Mouse (Mus musculus): ENCODE data around the gene Tfrc. TPM values are rescaled to one million over a fixed set of nuclear protein-coding genes. Genes with fewer than 3 reads are reported as not detected.

The Tfrc gene
- total RNA-seq (2021): 10 to 100 TPM; 51.8 to 61.6 TPM
- long read RNA-seq, experiment 1, full-length matches to known transcripts: 10 of 15 reads
- long read RNA-seq, experiment 1, partial matches to known transcripts: 3 of 15 reads
- long read RNA-seq, experiment 1, other reads (novel, unspliced or antisense): 2 of 15 reads
- long read RNA-seq, experiment 2, full-length matches to known transcripts: 5 of 12 reads
- long read RNA-seq, experiment 2, partial matches to known transcripts: 3 of 12 reads
- long read RNA-seq, experiment 2, other reads (novel, unspliced or antisense): 4 of 12 reads

DNA sequence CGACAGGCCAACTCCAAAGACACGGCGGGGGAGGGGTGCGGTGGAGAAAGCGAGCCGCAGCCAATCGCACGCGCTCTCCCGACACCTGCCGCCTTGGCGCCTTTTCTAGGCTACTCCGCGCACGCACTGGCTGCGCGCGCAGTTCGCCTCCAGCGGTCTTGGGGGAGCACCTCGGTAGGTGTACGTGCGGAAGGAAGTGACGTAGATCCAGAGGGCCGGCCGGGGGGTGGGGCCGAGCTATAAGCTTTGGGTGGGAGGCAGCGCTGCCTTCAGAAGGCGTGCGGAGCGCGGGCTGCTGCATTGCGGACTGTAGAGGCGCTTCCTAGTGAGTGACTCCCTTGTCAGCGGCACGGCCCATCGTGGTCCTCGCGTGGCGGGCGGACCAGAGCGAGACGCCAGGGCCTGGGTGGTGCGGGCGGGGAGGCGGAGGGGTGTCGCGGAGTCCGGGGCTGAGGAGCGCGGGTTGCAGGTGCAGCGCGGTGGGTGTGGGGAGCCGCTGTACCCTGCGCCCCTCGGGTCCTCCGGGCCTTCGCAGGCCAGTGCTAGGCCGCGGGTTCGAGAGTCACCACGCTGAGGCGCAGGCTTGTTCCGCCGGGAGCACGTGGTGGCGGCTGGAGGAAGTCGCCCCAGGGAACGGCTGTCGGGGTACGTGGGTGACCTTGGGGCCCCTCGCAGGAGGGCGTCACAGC lies at the start of gene Tfrc:
Gene Tfrc, plus strand, starts transcription at position 209 of the 689 bp plus-strand sequence.
- DNase-seq (ENCODE audit: low spot score in 2 of 2): peak; percentile 94 to 96

DNA sequence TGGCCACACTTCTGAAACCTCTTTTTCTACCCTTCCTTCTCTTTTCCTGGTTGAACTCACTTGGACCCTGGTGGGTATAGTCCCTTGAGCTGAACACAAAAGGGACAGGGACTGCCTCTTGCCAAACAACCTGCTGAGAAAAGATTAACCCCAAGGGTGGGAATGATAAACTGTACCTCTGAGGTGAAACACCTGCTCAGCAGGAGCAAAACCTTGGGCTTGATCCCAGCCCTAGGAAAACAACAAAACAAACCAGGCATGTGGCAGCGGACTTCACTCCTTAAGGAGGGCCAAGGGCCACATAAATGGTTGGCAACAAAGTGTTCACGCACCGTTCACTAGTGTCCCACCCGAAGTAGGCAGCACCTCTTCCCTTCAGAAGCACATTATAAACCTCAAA lies 49.2 kb upstream of the Tfrc start:
- no peak for DNase-seq (ENCODE audit: low spot score in 2 of 2)

DNA sequence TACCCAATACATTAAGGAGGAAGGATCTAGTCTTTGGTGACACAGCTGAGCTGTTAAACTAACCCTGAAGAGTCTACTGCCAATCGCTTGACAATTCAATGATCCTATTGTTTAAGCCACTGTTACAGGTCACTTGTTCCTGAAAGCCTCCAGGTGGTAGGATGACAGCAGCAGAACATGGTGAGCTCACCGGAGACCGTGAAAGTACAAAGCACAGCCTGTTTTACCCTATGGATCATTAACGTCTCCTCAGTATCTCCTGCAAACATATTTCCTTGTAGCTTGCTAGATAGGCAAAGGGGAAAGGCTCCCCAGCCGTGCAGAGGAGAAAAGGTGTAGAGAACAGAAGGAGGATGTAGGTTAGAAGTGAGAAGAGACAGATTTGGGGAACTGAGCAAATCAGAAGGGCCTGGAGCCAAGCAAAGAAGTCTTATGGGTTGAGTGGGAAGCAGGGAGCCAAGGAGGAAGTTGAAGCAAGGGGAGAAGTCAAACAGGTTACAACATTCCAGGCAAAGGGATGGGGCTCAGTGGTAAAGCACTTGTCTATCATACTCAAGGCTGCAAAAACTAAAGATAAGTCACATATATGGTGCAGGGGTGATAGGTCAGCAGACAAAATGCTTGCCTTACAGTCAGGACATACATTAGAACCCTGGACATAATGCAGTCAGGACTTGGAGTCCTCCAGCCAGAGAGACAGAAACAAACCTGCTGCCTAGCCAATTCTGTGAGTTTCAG lies 45.5 kb upstream of the Tfrc start:
- no peak for DNase-seq (ENCODE audit: low spot score in 2 of 2)

DNA sequence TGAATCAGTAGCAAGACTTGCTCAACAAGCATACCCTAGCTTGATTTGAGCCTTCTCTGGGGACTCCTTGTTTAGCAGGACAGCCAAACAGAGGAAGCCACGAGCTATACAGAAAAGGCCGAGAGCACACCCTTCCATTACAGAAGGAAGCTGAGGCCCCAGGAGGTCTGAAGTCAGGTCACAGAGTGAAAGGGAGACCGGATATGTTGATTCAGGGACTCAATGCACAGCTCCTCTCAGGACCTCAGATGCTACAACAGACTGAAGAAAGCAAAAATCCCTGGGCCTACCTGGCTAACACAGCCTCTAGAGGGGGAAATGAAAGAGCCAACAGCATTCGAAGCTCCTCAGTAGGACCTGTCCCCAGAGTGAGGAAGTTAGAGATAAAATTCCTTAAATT lies 41.4 kb upstream of the Tfrc start:
- DNase-seq (ENCODE audit: low spot score in 2 of 2): no peak

DNA sequence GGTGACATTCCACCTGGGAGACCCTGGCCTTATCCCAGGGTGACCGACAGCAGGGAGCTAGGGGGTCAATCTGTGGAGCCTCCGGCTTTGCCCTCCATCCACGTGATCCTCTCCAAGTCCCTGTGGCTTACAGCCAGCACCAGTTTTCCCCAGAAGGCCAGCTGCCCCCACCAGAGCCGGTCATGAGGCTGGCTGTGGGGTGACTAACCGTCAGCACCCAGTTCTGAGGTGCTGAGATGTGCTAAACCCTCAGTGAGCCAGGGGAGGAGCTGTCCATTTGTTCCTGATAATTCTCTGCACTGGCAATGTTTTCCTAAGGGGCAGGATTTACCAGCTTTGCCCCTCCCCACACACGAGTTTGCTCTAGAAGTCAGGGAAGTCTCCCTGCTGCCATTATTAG lies 40.3 kb upstream of the Tfrc start:
- no peak for DNase-seq (ENCODE audit: low spot score in 2 of 2)

DNA sequence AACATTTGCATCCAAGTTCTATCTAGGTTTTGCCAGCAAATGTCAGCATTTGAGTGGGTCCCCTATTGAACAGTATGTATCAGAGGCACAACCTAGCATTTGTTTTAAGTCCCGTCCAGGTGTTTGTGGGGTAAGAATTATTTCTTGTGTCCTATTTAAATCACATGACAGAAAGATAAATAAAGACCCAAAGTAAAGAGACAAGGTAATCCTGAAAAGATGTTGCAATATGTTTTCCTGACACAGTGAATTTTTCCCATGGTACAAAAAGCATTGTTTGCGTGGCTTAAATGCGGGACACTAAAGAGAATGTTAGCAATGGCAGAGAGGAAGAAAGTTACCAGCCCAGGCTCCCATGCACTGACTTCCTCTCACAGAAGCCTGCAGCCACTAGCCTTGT lies 38.7 kb upstream of the Tfrc start:
- DNase-seq (ENCODE audit: low spot score in 2 of 2): no peak

DNA sequence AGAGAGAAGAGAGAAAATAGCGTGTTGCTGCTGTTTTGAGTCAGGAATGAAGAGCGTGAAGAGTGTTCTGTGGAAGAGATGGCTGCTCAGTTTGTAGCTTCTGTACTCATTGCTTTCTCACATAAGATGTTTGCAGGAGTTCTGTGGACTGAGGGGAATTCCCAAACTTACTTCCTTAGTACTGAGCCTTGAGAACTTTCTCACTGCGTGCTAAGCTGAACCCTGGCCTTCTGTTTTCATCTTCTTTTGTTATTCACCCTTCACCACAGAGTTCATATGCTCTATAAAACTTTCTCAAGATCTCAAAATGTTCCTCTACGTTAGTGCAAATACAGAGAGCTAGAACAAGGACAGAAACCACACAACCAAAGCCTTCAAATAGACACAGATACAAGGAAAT lies 36.2 kb upstream of the Tfrc start:
- no peak for DNase-seq (ENCODE audit: low spot score in 2 of 2)

DNA sequence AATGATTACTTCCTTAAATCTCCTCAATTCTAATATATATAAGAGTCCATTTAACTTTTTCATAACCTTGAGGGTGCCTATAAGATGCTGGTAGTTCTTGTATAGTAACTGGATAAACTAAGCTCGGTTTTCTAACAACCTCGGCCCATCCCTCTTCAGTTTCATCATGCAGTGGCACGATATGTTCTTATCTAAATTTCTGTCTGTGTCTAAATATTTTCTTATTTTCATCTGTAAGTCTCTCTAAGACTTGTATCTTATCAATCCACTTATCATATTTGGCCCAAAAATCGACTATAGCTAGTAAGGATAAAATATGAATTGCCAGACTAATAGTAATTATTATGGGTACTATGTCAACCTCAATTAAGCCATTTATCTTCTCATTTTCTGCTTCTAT lies 22.2 kb upstream of the Tfrc start:
- DNase-seq (ENCODE audit: low spot score in 2 of 2): no peak

DNA sequence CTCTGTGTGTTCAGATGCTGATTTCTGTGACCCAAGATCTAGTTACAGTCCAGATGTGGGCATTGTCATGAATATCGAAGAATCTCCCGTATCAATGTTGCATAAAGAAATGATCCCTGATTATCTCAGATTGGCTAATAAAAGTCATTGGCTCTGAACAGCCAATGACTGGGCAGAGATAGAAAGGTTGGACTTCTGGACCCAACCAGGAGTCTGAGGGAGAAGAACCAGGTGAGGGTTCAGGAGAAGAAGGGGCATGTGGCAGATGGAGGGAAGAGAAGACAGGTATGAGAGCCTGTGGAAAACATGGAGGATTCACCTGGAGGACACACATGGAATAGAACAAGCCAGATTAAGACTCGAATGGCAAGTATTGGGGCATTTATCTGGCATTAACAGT lies 20.2 kb upstream of the Tfrc start:
- DNase-seq (ENCODE audit: low spot score in 2 of 2): no peak

DNA sequence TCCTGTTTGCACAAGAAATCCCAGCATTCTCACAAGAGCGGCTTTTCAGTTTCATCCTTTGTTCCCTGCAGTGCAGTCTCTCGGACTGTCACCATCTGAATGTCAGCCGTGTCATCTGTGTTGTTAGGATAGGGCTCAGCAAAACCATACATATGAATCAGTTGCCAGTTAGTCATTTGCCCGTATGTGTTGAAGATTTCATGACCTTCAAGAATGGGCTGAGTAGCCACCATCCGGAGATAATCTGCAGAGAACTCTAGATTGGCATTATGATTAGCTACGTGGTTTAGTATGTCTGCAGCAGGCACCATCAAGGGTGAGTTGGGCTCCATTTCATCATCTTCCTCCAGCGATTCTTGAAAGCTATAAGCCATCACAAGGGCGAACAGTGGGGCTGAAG lies 17.2 kb upstream of the Tfrc start:
- no peak for DNase-seq (ENCODE audit: low spot score in 2 of 2)

DNA sequence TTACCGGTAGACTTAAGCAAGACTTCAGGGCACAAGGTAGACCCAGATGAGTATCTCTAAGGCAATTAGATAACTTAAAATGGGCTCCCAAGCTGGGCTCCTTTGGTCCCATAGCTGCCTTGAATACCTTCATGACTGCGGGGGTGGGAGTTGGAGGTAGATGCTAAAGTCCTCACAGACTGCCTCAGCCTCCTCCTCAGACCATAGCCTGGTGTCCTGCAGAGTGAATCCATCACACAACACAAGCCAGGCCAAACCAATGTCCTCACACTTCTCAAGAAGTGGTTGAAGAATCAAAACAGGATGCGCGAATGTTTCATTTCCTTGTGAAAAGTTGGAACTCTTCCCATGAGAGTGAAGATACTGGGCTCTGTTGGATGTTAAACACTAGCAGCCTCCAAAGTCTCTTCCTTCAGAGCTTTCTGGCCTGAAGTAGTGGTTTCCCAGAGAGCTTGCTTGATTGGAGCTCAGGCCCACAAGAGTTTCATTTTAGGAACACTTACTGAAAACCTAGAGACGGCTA lies 15.4 kb upstream of the Tfrc start:
- DNase-seq (ENCODE audit: low spot score in 2 of 2): no peak

DNA sequence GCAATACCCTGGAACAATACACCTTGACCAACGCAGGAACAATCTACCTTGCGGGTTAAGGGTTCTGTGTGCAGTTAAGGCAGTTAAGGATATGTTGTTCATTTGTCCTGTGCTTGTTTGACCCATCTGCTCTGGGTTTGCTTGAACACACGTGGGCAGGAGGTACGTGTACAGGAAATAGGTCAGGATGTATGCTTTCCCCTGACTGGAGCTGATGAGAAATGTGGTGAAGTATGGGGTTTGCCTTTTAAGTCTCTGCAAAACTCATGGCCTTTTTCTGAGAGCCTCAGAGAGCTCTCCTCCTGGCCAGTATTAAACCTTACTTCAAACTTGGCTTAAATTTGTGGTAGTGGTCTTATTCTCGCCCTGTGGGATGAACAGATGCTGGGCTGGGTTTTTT lies 14.8 kb upstream of the Tfrc start:
- DNase-seq (ENCODE audit: low spot score in 2 of 2): no peak

DNA sequence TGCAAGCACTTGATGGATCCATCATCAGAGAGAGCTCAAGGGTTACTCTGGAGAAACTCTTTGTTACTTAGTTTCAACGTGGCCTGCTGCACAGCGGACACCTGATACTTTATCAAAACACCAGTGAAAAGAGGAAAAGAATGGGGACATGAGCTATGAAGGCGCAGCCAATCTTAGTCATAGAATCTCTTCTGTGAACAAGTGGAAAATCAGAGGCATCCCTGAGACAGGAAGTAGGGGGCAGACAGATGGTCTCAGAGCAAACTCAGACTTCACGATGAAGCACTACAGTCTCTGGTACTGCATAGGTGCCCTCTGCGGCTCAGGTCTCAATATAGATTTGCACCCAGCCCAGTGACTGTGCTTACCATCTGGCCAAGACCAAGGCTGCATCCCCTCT lies 14.0 kb upstream of the Tfrc start:
- no peak for DNase-seq (ENCODE audit: low spot score in 2 of 2)

DNA sequence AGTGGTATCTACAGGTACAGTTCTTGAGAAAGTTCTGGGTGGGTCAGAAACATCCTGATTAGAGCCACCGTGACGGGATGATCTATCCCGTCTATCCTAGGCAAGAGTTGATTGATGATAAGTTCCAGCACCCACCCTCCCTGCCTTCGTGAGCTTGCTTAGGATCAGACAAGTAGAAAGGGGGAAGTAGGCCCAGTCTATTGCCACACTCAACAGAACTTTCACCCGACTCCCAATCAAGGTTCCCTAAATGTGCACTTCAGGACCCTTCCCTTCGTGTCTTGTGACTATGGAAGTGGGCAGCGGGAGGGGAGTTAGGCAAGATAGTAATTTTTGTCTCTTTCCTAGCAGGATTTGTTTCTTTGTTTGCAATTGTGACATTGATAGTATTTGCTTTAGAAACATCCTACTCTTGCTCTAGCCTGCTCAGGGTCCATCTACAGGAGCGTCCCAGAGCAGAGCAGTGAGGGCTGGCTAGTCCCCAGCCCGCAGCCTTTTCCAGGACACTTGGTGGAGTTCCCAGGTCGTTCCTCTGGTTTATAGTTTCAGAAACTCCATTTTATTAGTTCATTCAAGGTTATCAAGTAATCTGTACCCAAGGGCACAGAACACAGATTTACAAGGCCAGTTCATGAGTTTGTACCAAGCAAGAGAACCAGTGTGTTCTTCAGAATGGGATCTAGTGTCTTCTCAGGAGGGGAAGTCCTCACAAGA lies 13.4 kb upstream of the Tfrc start:
- DNase-seq (ENCODE audit: low spot score in 2 of 2): no peak

DNA sequence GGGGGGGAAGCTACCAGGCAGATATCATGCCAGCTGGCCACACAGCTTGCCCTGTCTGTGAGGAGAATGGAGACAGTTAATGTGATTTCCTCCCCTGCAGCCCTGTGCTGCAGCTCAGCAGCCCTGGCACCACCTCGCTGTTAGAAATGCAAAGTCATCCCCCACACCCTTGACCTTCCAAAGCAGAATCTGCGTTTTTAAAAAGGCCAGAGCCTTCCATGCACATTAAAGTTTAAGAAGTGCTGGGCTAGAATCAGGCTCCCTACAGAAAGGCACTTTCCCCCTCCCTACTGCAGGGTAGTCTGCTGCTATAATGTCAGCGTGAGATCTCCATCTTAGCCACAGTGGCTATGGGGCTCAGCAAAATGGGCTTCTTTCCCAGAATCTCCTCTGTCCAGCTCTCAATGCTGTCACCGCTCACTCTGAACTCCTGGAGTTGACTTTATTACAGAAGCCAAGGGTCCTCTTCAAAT lies 10.8 kb upstream of the Tfrc start:
- DNase-seq (ENCODE audit: low spot score in 2 of 2): no peak

DNA sequence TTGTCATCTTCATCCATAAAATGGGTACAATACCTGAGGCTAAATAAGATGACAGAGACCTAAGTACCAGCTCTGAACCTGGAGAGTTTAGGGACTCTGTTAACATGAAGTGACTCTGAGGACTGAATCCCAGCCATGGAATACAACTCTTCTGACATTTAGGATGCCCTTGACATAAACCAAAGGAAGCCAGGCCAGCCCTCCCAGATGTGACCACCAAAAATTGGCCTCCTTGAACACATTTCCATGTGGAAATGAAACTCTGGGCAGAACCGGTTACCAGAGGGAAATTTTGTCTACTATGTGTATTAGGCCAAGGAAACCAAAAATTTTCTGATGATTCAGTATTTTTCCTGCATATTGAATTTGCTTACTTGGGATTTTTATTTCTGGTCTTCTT lies 9.6 kb upstream of the Tfrc start:
- DNase-seq (ENCODE audit: low spot score in 2 of 2): no peak

DNA sequence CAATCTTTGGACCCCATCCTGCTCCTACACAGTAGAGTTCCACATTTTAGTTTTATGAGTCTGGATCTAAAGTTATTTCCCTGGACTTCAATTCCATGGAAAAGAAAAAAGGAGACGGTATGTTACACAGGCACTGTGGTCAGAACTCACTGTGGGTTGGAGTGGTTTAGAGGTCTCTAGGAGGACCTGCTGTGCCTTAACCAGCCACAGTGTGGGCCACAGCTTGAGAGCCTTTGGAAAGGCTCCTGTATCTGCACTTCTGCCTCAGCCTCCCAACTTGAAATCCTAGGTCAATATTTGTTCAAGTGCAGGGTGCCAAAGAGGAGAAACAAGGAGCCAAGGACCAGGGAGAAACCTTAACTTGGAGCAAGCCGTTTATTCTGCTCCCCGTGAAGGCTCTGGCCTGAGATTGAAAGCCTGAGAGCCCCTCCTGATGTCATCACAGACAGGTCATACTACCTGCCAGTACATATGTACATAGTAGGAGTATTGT lies 6.5 kb upstream of the Tfrc start:
- DNase-seq (ENCODE audit: low spot score in 2 of 2): no peak

DNA sequence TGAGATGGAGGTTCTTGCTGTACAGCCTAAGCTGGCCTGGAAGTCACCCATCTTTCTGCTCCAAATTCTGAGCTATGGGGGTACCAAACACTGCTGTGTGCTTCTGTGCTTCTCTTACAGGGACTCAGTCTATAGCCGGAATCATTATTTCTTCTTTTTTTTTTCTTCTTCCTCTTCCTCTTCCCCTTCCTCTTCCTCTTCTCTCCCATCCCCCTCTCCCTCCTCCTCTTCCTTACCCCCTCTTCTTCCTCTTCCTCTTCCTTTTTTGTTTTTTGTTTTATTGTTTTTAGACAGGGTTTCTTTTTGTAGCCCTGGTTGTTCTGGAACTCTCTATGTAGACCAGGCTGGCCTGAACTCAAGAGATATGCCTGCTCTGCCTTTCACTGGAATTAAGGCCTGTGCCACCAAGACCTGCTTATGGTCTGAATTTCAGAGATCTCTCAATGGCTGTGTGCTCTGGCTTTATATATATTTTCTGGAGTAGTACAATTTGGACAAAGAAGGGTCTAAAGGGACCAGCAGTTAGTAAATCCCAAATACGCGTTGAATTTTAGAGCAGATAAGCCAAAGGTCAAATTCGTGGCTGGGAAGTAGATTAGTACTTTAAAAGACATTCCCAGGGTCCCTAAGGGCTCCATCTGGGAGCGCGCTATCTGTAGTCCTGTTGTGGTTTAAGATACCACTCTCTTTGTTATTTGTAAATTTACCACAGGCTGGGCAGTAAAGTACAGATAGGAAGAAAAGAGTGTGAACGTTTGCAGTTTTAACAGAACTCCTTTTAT lies 967 bp upstream of the Tfrc start:
- no peak for DNase-seq (ENCODE audit: low spot score in 2 of 2)

DNA sequence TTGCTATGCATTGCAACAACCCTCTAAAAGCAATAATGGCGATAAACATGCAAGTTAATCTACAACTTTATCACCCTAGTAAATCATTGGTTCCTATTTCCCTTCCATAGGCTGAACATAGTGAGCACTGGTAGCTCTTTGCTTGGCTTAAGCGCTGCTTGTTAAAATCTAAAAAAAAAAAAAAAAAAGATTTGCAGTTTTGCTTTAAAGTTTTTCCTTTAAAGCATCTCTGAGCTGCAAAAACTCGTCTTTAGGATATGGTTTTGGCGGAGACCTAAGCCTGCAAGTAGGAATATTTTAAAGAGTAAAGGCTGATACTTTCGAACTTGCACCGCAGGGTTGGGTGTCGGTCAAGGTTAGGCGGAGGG lies 392 bp upstream of the Tfrc start:
- no peak for DNase-seq (ENCODE audit: low spot score in 2 of 2)

DNA sequence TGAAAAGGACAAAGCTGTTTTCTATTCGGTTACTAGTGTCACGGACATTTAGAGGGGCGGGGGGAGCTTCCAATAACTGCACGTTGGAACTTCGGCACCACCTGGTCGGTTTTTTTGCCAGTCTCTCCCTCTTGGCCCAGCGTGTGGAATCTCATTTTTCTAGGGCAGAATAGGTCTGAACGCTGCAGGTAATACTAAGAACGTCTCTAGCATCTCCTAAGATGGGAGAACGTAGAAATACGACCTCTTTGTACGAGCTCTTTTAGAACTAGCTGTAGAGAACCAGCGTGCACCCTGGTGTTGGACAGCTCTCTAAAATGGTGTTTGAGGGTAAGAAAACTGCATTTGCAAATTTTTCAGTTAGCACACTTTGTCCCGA lies 670 bp downstream of the Tfrc start:
- peak in 1 of 2 experiments; percentile 6 for DNase-seq (ENCODE audit: low spot score in 2 of 2)
